Mouse (Mus musculus) liver, embryonic 18 days (tissue): ENCODE measurements around the gene Cpne1. TPM values are rescaled to one million over a fixed set of nuclear protein-coding genes. Genes with fewer than 3 reads are reported as not detected.

Experiments
- polyA plus RNA-seq: library from polyadenylated mRNA; depleted of rRNA; stranded (reverse); fragments of >200 nt; gene quantifications from 2 replicates; pipeline ENCODE4 v1.2.3, GENCODE M21; 2012; rRNA removed

Cpne1 gene
- 13.5 and 15.5 TPM in 2 replicates for polyA plus RNA-seq

GRCm38 (mm10) chr2:156111358-156112079 is at the start of gene Cpne1, which contains the start of gene Rbm12:
Gene Cpne1 (minus strand): TSS chr2:156111965.
Gene Rbm12 (minus strand): TSS chr2:156111978.

DNA sequence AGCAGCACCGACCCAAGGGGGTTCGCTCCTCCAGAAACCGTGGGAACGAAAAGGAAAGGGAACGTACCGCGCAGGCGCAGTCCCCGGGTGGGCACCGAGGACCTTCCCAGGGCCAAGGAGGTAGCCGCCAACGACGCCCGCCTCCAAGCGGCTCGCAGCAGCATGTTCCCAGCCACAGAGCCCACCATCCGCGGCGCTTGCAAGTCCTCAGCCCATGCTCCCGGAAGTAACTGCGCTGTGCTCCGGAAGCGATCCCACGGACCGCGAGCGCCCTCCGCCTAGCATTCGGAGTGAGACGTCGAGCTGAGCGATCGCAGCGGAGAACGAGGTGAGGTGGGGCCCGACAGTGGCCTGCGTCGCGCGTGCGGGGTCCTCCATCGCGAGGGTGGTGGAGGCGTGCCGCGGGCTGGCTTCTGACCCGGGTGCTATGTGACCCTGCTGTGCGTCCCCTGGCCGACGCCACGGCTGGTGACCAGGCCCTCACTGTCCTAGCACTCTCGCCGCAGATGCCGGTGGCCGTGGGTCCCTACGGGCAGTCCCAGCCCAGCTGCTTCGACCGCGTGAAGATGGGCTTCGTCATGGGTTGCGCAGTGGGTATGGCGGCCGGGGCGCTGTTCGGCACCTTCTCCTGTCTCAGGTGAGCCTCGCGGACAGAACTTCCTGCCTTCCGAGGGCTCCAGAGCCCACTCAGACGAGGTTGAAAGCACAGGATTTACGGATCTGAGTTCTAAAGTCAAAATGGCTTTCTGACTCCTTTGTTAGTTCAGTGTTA is 32.4 kb upstream of the Cpne1 start, which contains the start of the genes Romo1 and Nfs1:
Gene Romo1, plus strand, starts transcription at position 87 of the 772 bp plus-strand sequence.
Gene Nfs1, minus strand, starts transcription at position 234 of the 772 bp plus-strand sequence.

GRCm38 (mm10) chr2:156126992-156127391 is 15.2 kb upstream of the Cpne1 start, which contains the start of gene Gm28036:
Gene Gm28036 (minus strand): TSS chr2:156127092.

DNA sequence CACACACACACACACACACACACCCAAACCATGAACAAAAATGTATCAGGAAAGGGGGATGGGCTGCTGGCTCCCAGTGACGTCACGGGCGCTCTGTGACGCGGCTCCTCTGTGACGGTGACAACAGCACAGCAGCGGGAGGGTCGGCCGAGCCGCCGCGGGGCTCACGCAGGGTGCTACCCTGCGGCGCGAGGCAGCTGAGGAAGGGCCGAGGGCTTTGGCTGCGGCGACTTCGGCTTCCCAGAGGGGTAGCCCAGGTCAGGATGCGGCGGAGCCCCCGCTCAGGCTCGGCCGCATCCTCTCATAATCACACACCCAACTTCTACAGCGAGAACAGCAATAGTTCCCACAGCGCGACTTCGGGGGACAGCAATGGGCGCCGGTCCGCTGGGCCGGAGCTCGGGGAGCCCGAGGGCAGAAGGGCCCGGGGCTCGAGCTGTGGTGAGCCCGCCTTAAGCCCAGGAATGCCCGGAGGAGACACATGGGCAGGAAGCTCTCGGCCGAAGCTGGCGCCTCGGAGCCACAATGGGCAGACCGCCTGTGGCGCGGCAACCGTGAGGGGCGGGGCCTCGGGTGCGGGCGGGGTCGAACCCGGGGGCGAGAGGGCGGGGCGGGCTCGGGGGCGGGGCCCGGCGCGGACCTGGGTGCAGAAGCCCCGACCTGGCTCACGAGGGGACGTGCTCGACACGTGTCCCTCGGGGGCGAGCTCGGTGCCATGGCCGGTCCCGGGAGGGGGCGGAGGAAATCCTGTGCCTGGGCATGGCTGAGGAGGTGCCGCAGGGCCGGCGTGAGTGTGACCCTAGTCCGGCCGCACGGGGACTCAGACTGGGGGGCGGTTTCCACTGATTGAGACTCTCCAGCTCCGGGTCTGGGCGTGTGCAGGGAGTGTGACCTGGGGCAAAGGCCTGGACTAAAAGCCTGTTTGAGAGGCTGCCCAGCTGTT is 46.4 kb downstream of the Cpne1 start, which contains the start of gene Spag4:
Gene Spag4, plus strand, starts transcription at position 77 of the 943 bp plus-strand sequence.

GRCm38 (mm10) chr2:156052816-156053215 is 58.9 kb downstream of the Cpne1 start, which contains the start of gene Fer1l4:
Gene Fer1l4 (minus strand): TSS chr2:156052947.

Other genes starting within 250 kb of the Cpne1 start
- gene Uqcc1, start 181.7 kb downstream of the Cpne1 start, polyA plus RNA-seq = 21.3 and 23.4 TPM in 2 replicates
- not detected in 2 replicates for gene Gm15557, start 171.2 kb downstream of the Cpne1 start, polyA plus RNA-seq
- not detected in 2 replicates for gene Gdf5, start 166.6 kb downstream of the Cpne1 start, polyA plus RNA-seq
- gene Cep250, start 155.5 kb downstream of the Cpne1 start, polyA plus RNA-seq = 4.7 and 5.3 TPM in 2 replicates
- 2.0 and 2.2 TPM in 2 replicates for gene 6430550D23Rik, start 104.0 kb downstream of the Cpne1 start, polyA plus RNA-seq
- gene Ergic3, start 103.9 kb downstream of the Cpne1 start, polyA plus RNA-seq = 76.4 and 78.4 TPM in 2 replicates
- gene Fer1l4, start 59.0 kb downstream of the Cpne1 start, polyA plus RNA-seq = 0.02 TPM in 1 of 2 replicates, not detected in the other
- gene Spag4, start 46.8 kb downstream of the Cpne1 start, polyA plus RNA-seq = 0.74 and 1.1 TPM in 2 replicates
- gene Rbm12, start within 50 bp of the Cpne1 start, polyA plus RNA-seq = 2.6 and 3.1 TPM in 2 replicates
- gene Gm28036, start 15.1 kb upstream of the Cpne1 start, polyA plus RNA-seq = 1.8 and 2.0 TPM in 2 replicates
- 211 and 226 TPM in 2 replicates for gene Romo1, start 32.1 kb upstream of the Cpne1 start, polyA plus RNA-seq
- 38.9 and 45.3 TPM in 2 replicates for gene Nfs1, start 32.2 kb upstream of the Cpne1 start, polyA plus RNA-seq
- gene Rbm39, start 68.3 kb upstream of the Cpne1 start, polyA plus RNA-seq = 74.7 and 78.9 TPM in 2 replicates
- 2.4 and 3.0 TPM in 2 replicates for gene Phf20, start 84.5 kb upstream of the Cpne1 start, polyA plus RNA-seq
- 0.47 and 0.53 TPM in 2 replicates for gene Cnbd2, start 200.3 kb upstream of the Cpne1 start, polyA plus RNA-seq
- 43.8 and 49.5 TPM in 2 replicates for gene Scand1, start 200.7 kb upstream of the Cpne1 start, polyA plus RNA-seq